27 mouse cellular contexts compared by ENCODE assay signal in the genomic region with DNA sequence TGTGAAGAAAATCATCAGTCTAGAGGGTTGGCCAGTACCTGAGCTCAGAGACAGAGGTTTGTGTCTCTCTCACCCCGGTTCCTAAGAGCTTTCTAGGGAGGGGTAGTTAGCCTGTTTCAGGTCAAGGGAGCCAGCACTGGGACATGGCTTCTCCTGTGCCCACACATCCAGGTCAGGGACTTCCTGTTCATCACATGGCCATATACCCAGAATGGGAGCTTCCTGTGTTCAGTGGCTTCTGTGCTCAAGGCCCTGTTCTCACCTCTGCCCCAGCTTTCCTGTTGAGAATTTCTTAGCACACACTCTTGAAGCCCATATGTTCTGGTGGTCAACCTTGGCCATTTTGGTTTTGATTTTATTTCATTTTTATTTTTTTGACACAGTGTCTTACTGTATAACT. TPM values are rescaled to one million over a fixed set of nuclear protein-coding genes. Genes with fewer than 3 reads are reported as not detected.
DNase-seq lines count a peak whose midpoint lies in the region; ATAC-seq lines count a peak whose summit lies in the region.
"Had no signal": no experiment of that assay in that cellular context is flagged by ENCODE, and none has a peak within 500 bp of the region (broad histone marks: within the 10 kb centered on the region; RNA-seq: fewer than 3 reads in every experiment).

No protein-coding gene starts in this region.

- peak overlapping the region; percentile 77 for H3K27ac ChIP-seq in macrophage
- H3K27ac ChIP-seq: embryonic facial prominence, embryonic 10.5 days; embryonic facial prominence, embryonic 13.5 days; forebrain, embryonic 12.5 days; forebrain, embryonic 15.5 days; heart, embryonic 13.5 days; hindbrain, embryonic 14.5 days; hindbrain, postnatal 0 days had no signal

- H3K4me3 ChIP-seq in macrophage (ENCODE audit: inconsistent target) = no peak overlapping the region
- H3K4me3 ChIP-seq: embryonic facial prominence, embryonic 10.5 days; embryonic facial prominence, embryonic 13.5 days; erythroblast, embryonic 14.5 days; forebrain, embryonic 12.5 days; forebrain, embryonic 15.5 days; heart, embryonic 13.5 days had no signal

- no peaks in the 10 kb centered on the region; the same call in 1 of the 2 replicates for H3K36me3 ChIP-seq in macrophage (ENCODE audit: inconsistent target)
- H3K36me3 ChIP-seq: embryonic facial prominence, embryonic 13.5 days; forebrain, embryonic 12.5 days; forebrain, embryonic 15.5 days; heart, embryonic 13.5 days had no signal

- 94% methylated on average over 1 of the region's 1 CpGs for WGBS in macrophage (ENCODE audit: missing documents)

- ATAC-seq in activated CD4-positive, CD25-positive, alpha-beta regulatory T cell, adult 4 months = peak; percentile 57
- ATAC-seq: forebrain, embryonic 15.5 days; hindbrain, postnatal 0 days had no signal

- peaks cover 98% of the 10 kb centered on the region for H3K79me2 ChIP-seq in macrophage (ENCODE audit: inconsistent target)

- DNase-seq in lung, postnatal 36 days = peak; percentile 37
- no peak for DNase-seq in lung, postnatal 14 days
- peak; percentile 40 for DNase-seq in thymus, postnatal 0 days (ENCODE audit: low spot score)
- no peak for DNase-seq in thymus, postnatal 10 days (ENCODE audit: low spot score in 2 of 2)
- DNase-seq in layer of hippocampus, postnatal 25 days (ENCODE audit: extremely low spot score in 1 of 2, low spot score in 1 of 2) = no peak
- no peak for DNase-seq in adrenal gland, adult 18-20 months (ENCODE audit: low spot score in 2 of 2)
- DNase-seq: adrenal gland, adult 8-10 months; adrenal gland, postnatal 25 days; cerebellum, adult 11-12 months; cerebellum, adult 8-10 months; cerebellum, postnatal 10 days; cerebellum, postnatal 36 days; embryo, embryonic 11 days; gastrocnemius, postnatal 25 days; heart, adult 18-20 months; heart, postnatal 14 days; heart, postnatal 4 days had no signal

RNA-seq across cellular contexts. Expression of gene Hpcal1, which starts 26.6 kb away (rescaled TPM):
- 145 and 152 TPM in 2 replicates for polyA plus RNA-seq in thymus, postnatal 0 days (2015; fragmentation: Nextera tagmentation; extraction: Ambion mirVana)
- 10 to 100 TPM; 59.7 to 63.6 TPM for polyA plus RNA-seq in activated CD4-positive, CD25-positive, alpha-beta regulatory T cell, adult 4 months (2017; shearing (Covaris generic))
- 10 to 100 TPM in 25 of 26 experiments, 1 to 10 TPM in 1; 7.3 to 55.5 (median 28.3) TPM for total RNA-seq in macrophage (2018; cell fraction: chromatin; rRNA removed)
- total RNA-seq in macrophage (2018; cell fraction: cytosol; rRNA removed) = 100 to 1,000 TPM; 125 to 174 (median 149) TPM
- 100 to 1,000 TPM in 4 of 26 experiments, 10 to 100 TPM in 22; 40.3 to 121 (median 76.1) TPM for total RNA-seq in macrophage (2018; cell fraction: nucleus; rRNA removed)
- polyA plus RNA-seq in macrophage (2018) = 131 to 142 TPM (median 142 TPM) in 3 replicates
- 10 to 100 TPM; 54.9 to 65.3 TPM for total RNA-seq in layer of hippocampus, postnatal 25 days (2021)
- total RNA-seq in adrenal gland, adult 18-20 months (2021) = 10 to 100 TPM; 23.2 to 25.2 TPM

Comparison
In these comparisons a context has a peak if more than half of its experiments do, and no peak if none do; other contexts are left out.
1. DNase-seq: peak in lung, postnatal 36 days (single experiment) and thymus, postnatal 0 days (single experiment); none in lung, postnatal 14 days (single experiment), thymus, postnatal 10 days (0 of 2), layer of hippocampus, postnatal 25 days (0 of 2) and adrenal gland, adult 18-20 months (0 of 2).